Mouse (Mus musculus) lung, adult 2 months (tissue): ENCODE measurements around the gene Cdk5.

Experiments
- CTCF ChIP-seq: fragments of 200-500 bp; IDR thresholded peaks from 2 replicates; pipeline ENCODE4 v1.5.1; 2011; ENCODE audit warnings: mild to moderate bottlenecking, low read length, control low read depth; ENCODE audit not compliant: insufficient read depth
- POLR2A ChIP-seq: fragments of 200-500 bp; IDR thresholded peaks from 2 replicates; pipeline ENCODE4 v1.6.1; 2011; ENCODE audit warnings: low read depth, mild to moderate bottlenecking, control low read depth, low read length, borderline replicate concordance; ENCODE audit errors: extremely low read depth

DNA sequence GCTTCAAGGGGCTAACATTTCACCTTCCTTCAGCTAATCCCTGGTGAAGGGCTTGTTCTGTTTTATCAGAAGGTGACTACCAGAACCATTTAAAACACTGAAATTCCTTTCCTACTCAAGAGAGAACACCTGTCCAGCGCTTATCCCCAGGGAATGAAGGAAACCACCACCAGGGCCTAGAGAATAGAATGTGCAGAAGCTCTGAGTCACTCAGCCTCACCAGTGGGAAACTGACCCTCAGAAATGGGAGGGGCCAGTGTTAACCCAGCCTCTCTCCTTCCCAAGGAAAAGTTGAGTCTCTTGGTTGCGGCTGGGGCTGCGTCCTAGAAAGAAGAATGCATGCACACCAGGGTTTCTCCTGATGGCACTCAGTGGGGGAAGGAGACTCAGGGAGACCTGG, 31.7 kb upstream of the Cdk5 start:
- TF ChIP-seq CTCF, result no peak
- no peak for TF ChIP-seq POLR2A
